Mouse (Mus musculus): ENCODE measurements around the gene Cdan1. TPM values are rescaled to one million over a fixed set of nuclear protein-coding genes. Genes with fewer than 3 reads are reported as not detected.
A peak's percentile ranks its signal among the peaks of the same experiment; 100 is the strongest.

Cdan1 gene
- polyA plus RNA-seq (2015; fragmentation: Nextera tagmentation; extraction: Ambion mirVana): 6.5 and 7.8 TPM in 2 replicates

- ATAC-seq (ENCODE audit: low read depth): peak; percentile 63
- under 1% methylated on average over 52 of the region's 71 CpGs for WGBS
- peak within 1 kb of the TSS; percentile 66 for H3K4me2 ChIP-seq (ENCODE audit: low read depth, low read length)
Measured at GRCm38 (mm10) chr2:120849449-120850423, at the start of gene Cdan1. Gene Cdan1 (minus strand): TSS chr2:120850128.

GRCm38 (mm10) chr2:120896361-120896760 is 46.4 kb upstream of the Cdan1 start:
- Histone ChIP-seq H3K27ac (ENCODE audit: low read length) (no peak overlapping the region), H3K4me3 (ENCODE audit: low read length) (no peak overlapping the region), H3K36me3 (ENCODE audit: control insufficient read depth, insufficient read depth, low read length) (peaks cover 30% of the 10 kb centered on the region), H3K4me2 (ENCODE audit: low read depth, low read length) (no peak overlapping the region), H3K9me3 (ENCODE audit: control insufficient read depth, low read length) (no peaks in the 10 kb centered on the region), H3K4me1 (replicated peaks; ENCODE audit: control insufficient read depth, insufficient read depth, low read length) (no peaks in the 10 kb centered on the region), H3K27me3 (ENCODE audit: control insufficient read depth, insufficient read depth, low read depth, low read length) (no peaks in the 10 kb centered on the region), H3K9ac (ENCODE audit: low read length) (no peak overlapping the region)
- ATAC-seq (ENCODE audit: low read depth): no peak
- 94% methylated on average over 3 of the region's 3 CpGs for WGBS

More at GRCm38 (mm10) chr2:120849449-120850423, at the start of gene Cdan1:
- H3K27me3 ChIP-seq (ENCODE audit: control insufficient read depth, insufficient read depth, low read depth, low read length): no peaks in the 10 kb centered on the region
- peak within 1 kb of the TSS; percentile 79 for H3K9ac ChIP-seq (ENCODE audit: low read length)
- H3K36me3 ChIP-seq (ENCODE audit: control insufficient read depth, insufficient read depth, low read length): no peaks in the 10 kb centered on the region
- peak within 1 kb of the TSS; percentile 92 for H3K4me3 ChIP-seq (ENCODE audit: low read length)
- no peaks in the 10 kb centered on the region for H3K9me3 ChIP-seq (ENCODE audit: control insufficient read depth, low read length)
- no peak within 1 kb of the TSS for H3K27ac ChIP-seq (ENCODE audit: low read length)
- peaks cover 4% of the 10 kb centered on the region for H3K4me1 ChIP-seq (replicated peaks; ENCODE audit: control insufficient read depth, insufficient read depth, low read length)

GRCm38 (mm10) chr2:120887601-120888000 is 37.7 kb upstream of the Cdan1 start:
- peaks cover 35% of the 10 kb centered on the region for H3K36me3 ChIP-seq (ENCODE audit: control insufficient read depth, insufficient read depth, low read length)

GRCm38 (mm10) chr2:120873192-120873591 is 23.3 kb upstream of the Cdan1 start:
- no peaks in the 10 kb centered on the region for H3K9me3 ChIP-seq (ENCODE audit: control insufficient read depth, low read length)
- H3K4me2 ChIP-seq (ENCODE audit: low read depth, low read length): no peak overlapping the region
- H3K9ac ChIP-seq (ENCODE audit: low read length): no peak overlapping the region
- peaks cover 12% of the 10 kb centered on the region for H3K36me3 ChIP-seq (ENCODE audit: control insufficient read depth, insufficient read depth, low read length)
- 76% methylated on average over 2 of the region's 2 CpGs for WGBS
- no peak overlapping the region for H3K27ac ChIP-seq (ENCODE audit: low read length)
- ATAC-seq (ENCODE audit: low read depth): no peak
- no peak overlapping the region for H3K4me3 ChIP-seq (ENCODE audit: low read length)
- H3K4me1 ChIP-seq (replicated peaks; ENCODE audit: control insufficient read depth, insufficient read depth, low read length): no peaks in the 10 kb centered on the region
- no peaks in the 10 kb centered on the region for H3K27me3 ChIP-seq (ENCODE audit: control insufficient read depth, insufficient read depth, low read depth, low read length)

More at GRCm38 (mm10) chr2:120887601-120888000, 37.7 kb upstream of the Cdan1 start:
- WGBS: 39% methylated on average over 5 of the region's 5 CpGs
- no peak; the same call in 1 of the 2 replicates for ATAC-seq (ENCODE audit: low read depth)
- H3K4me3 ChIP-seq (ENCODE audit: low read length): no peak overlapping the region
- H3K9ac ChIP-seq (ENCODE audit: low read length): no peak overlapping the region
- no peaks in the 10 kb centered on the region for H3K27me3 ChIP-seq (ENCODE audit: control insufficient read depth, insufficient read depth, low read depth, low read length)
- H3K9me3 ChIP-seq (ENCODE audit: control insufficient read depth, low read length): no peaks in the 10 kb centered on the region
- no peak overlapping the region for H3K4me2 ChIP-seq (ENCODE audit: low read depth, low read length)
- no peak overlapping the region for H3K27ac ChIP-seq (ENCODE audit: low read length)
- no peaks in the 10 kb centered on the region; the same call in 1 of the 2 replicates for H3K4me1 ChIP-seq (replicated peaks; ENCODE audit: control insufficient read depth, insufficient read depth, low read length)

GRCm38 (mm10) chr2:120871447-120872336 is 21.8 kb upstream of the Cdan1 start:
- no peak overlapping the region for H3K9ac ChIP-seq (ENCODE audit: low read length)
- ATAC-seq (ENCODE audit: low read depth): no peak
- H3K27me3 ChIP-seq (ENCODE audit: control insufficient read depth, insufficient read depth, low read depth, low read length): no peaks in the 10 kb centered on the region
- no peak overlapping the region for H3K4me2 ChIP-seq (ENCODE audit: low read depth, low read length)
- no peaks in the 10 kb centered on the region for H3K4me1 ChIP-seq (replicated peaks; ENCODE audit: control insufficient read depth, insufficient read depth, low read length)
- no peak overlapping the region for H3K27ac ChIP-seq (ENCODE audit: low read length)
- 73% methylated on average over 9 of the region's 9 CpGs for WGBS
- H3K36me3 ChIP-seq (ENCODE audit: control insufficient read depth, insufficient read depth, low read length): peaks cover 16% of the 10 kb centered on the region
- no peak overlapping the region for H3K4me3 ChIP-seq (ENCODE audit: low read length)
- no peaks in the 10 kb centered on the region for H3K9me3 ChIP-seq (ENCODE audit: control insufficient read depth, low read length)

GRCm38 (mm10) chr2:120867336-120867735 is 17.4 kb upstream of the Cdan1 start:
- H3K4me3 ChIP-seq (ENCODE audit: low read length): no peak overlapping the region
- no peak overlapping the region for H3K9ac ChIP-seq (ENCODE audit: low read length)
- H3K27ac ChIP-seq (ENCODE audit: low read length): no peak overlapping the region
- 89% methylated on average over 5 of the region's 5 CpGs for WGBS
- no peaks in the 10 kb centered on the region for H3K4me1 ChIP-seq (replicated peaks; ENCODE audit: control insufficient read depth, insufficient read depth, low read length)
- no peak for ATAC-seq (ENCODE audit: low read depth)
- H3K9me3 ChIP-seq (ENCODE audit: control insufficient read depth, low read length): no peaks in the 10 kb centered on the region
- H3K36me3 ChIP-seq (ENCODE audit: control insufficient read depth, insufficient read depth, low read length): peaks cover 20% of the 10 kb centered on the region
- H3K27me3 ChIP-seq (ENCODE audit: control insufficient read depth, insufficient read depth, low read depth, low read length): no peaks in the 10 kb centered on the region
- no peak overlapping the region for H3K4me2 ChIP-seq (ENCODE audit: low read depth, low read length)

- Histone ChIP-seq H3K9me3 (ENCODE audit: control insufficient read depth, low read length) (no peaks in the 10 kb centered on the region), H3K27ac (ENCODE audit: low read length) (no peak overlapping the region), H3K4me1 (replicated peaks; ENCODE audit: control insufficient read depth, insufficient read depth, low read length) (no peaks in the 10 kb centered on the region), H3K9ac (ENCODE audit: low read length) (no peak overlapping the region), H3K4me2 (ENCODE audit: low read depth, low read length) (no peak overlapping the region), H3K36me3 (ENCODE audit: control insufficient read depth, insufficient read depth, low read length) (peaks cover 20% of the 10 kb centered on the region), H3K27me3 (ENCODE audit: control insufficient read depth, insufficient read depth, low read depth, low read length) (no peaks in the 10 kb centered on the region), H3K4me3 (ENCODE audit: low read length) (no peak overlapping the region)
- WGBS: 17% methylated on average over 1 of the region's 1 CpGs
- ATAC-seq (ENCODE audit: low read depth): no peak
Measured at GRCm38 (mm10) chr2:120866561-120866960, 16.6 kb upstream of the Cdan1 start.

- H3K4me3 ChIP-seq (ENCODE audit: low read length): no peak overlapping the region
- H3K9ac ChIP-seq (ENCODE audit: low read length): no peak overlapping the region
- no peak overlapping the region for H3K4me2 ChIP-seq (ENCODE audit: low read depth, low read length)
- no peaks in the 10 kb centered on the region for H3K27me3 ChIP-seq (ENCODE audit: control insufficient read depth, insufficient read depth, low read depth, low read length)
- H3K36me3 ChIP-seq (ENCODE audit: control insufficient read depth, insufficient read depth, low read length): peaks cover 17% of the 10 kb centered on the region
- H3K27ac ChIP-seq (ENCODE audit: low read length): no peak overlapping the region
- no peaks in the 10 kb centered on the region for H3K4me1 ChIP-seq (replicated peaks; ENCODE audit: control insufficient read depth, insufficient read depth, low read length)
- no peaks in the 10 kb centered on the region for H3K9me3 ChIP-seq (ENCODE audit: control insufficient read depth, low read length)
- ATAC-seq (ENCODE audit: low read depth): no peak
- WGBS: 98% methylated on average over 1 of the region's 1 CpGs
Measured at GRCm38 (mm10) chr2:120863389-120863788, 13.5 kb upstream of the Cdan1 start.

GRCm38 (mm10) chr2:120860699-120861098 is 10.8 kb upstream of the Cdan1 start:
- Histone ChIP-seq H3K4me2 (ENCODE audit: low read depth, low read length) (no peak overlapping the region), H3K27ac (ENCODE audit: low read length) (no peak overlapping the region), H3K9me3 (ENCODE audit: control insufficient read depth, low read length) (no peaks in the 10 kb centered on the region), H3K27me3 (ENCODE audit: control insufficient read depth, insufficient read depth, low read depth, low read length) (no peaks in the 10 kb centered on the region), H3K4me1 (replicated peaks; ENCODE audit: control insufficient read depth, insufficient read depth, low read length) (no peaks in the 10 kb centered on the region), H3K9ac (ENCODE audit: low read length) (no peak overlapping the region), H3K4me3 (ENCODE audit: low read length) (no peak overlapping the region), H3K36me3 (ENCODE audit: control insufficient read depth, insufficient read depth, low read length) (peaks cover 12% of the 10 kb centered on the region)
- WGBS: 48% methylated on average over 1 of the region's 1 CpGs
- no peak for ATAC-seq (ENCODE audit: low read depth)

All from lung, embryonic 16.5 days (tissue).